Mouse (Mus musculus): ENCODE measurements around the gene Mrpl18. TPM values are rescaled to one million over a fixed set of nuclear protein-coding genes. Genes with fewer than 3 reads are reported as not detected.
"Not testable (repeated sequence)": the region's sequence is repeated elsewhere in the genome, so short reads cannot be mapped to it uniquely, and the experiment has no call there.

The Mrpl18 gene
- total RNA-seq, 2 experiments from 2014 or later = 86.5 to 135 TPM

DNA sequence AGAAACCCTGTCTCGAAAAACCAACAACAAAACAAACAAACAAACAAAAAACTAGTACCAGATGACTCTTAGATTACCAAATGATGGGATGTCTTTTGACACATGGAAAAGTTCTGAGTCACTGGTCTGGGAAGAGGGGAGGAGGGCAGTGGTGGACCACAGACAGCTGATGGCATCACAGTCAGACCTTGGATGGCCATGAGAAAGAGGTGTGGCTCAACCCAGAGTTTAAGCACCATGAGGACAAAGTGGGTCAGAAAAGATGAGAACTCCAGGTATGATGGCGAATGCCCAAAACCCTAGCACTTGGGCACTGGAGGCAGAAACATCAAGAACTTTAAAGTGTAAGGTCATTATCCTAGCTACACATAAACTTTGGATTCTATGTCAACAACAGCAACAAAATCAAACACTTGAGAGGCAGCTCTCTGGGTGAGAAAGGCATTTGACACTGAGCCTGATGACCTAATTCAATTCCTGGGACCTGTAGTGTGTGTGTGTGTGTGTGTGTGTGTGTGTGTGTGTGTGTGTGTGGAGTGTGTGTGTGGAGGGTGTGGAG lies 21.3 kb upstream of the Mrpl18 start:
- DNase-seq = no peak
- intact Hi-C loops (cut with DNase I) = no loop called here
- Histone ChIP-seq H3K27ac (no peak overlapping the region), H3K4me3 (no peak overlapping the region)
- TF ChIP-seq CTCF (IDR thresholded peaks at IDR 0.05) = no peak

DNA sequence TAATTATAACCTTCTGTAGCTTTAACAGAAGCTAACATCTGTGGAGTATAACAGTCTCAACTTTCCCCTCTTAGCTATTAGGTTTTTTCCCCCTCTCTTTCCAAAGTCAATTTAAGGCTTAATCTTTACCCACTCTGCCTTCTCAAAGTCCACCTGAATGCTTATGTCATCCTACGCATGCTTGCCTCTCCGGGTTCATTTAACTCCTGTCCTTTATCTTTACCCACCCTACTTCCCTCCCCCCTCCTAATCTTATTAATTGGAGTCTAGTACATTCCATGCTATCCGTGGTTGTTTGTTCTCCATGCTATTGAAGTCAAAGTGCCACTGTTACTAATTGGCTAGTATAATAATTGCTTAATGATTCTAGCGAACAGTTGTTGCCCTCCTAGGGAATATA lies 19.6 kb upstream of the Mrpl18 start:
- intact Hi-C loops (cut with DNase I) = no loop called here
- no peak for TF ChIP-seq CTCF (IDR thresholded peaks at IDR 0.05)
- Histone ChIP-seq H3K4me3 (no peak overlapping the region), H3K27ac (no peak overlapping the region)
- no peak for DNase-seq

DNA sequence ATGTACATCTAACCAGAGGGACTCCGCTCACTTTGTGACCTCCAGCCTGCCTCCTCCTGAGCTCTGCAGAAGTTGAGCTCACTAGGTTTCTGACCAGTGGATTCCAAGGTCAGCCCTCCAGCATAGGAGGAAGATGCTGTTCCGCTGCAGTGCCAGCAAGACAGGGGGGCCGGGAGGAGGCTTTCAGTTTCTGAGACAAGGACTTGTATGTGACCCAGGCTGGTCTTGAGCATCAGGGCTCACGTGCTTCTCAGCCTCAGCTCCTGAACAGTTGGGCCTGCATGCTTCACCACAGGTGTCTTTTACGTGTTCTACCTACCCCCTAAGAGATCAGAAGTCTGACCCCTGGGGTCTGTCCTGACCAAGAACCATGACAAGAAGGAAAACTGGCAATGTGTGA lies 15.4 kb upstream of the Mrpl18 start:
- intact Hi-C loops (cut with DNase I) = not testable (repeated sequence)

DNA sequence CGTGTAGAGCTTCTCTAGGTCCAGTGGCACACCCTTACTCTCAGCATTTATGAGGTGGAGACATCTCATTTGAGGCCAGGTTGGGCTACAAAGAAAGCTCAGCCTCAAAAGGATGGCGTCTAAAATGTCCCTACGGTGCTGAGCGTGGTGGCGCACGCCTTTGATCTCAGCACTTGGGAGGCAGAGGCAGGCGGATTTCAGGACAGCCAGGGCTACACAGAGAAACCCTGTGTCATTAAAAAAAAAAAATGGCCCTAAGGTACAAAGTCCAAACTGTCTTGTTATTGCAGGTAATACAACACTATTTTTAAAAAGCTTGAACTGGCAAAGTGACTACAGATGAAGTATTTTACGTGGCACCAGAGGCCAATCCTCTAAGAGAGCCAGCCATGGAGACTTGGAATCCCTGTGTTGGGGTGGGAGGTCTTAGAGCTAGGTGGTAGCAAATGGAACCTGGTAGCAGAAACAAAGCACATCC lies 9.6 kb upstream of the Mrpl18 start:
- no peak for TF ChIP-seq CTCF (IDR thresholded peaks at IDR 0.05)
- H3K27ac ChIP-seq = no peak overlapping the region
- intact Hi-C loops (cut with DNase I) = no loop called here
- H3K4me3 ChIP-seq = no peak overlapping the region
- no peak for DNase-seq

More for the DNA sequence above, 15.4 kb upstream of the Mrpl18 start:
- not testable (repeated sequence) for H3K27ac ChIP-seq, H3K4me3 ChIP-seq, DNase-seq

DNA sequence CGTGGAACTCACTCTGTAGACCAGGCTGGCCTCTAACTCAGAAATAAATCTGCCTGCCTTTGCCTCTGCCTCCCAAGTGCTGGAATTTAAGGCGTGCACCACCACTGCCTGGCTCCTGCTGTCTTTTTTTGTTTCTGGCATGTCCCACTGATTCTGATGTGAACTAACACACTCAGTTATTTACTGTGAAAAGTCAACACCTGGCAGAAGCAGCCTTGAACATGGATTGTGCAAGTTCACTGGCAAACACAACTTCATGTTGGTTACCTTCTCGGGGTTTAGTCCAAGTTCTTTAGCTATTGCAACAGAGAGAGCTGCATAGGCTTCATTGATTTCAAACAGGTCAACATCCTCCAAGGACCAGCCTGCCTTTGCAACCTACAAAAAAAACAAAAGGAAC lies 8.9 kb upstream of the Mrpl18 start:
- DNase-seq = no peak
- H3K27ac ChIP-seq = no peak overlapping the region
- intact Hi-C loops (cut with DNase I) = no loop called here
- no peak overlapping the region for H3K4me3 ChIP-seq
- TF ChIP-seq CTCF (IDR thresholded peaks at IDR 0.05) = no peak

DNA sequence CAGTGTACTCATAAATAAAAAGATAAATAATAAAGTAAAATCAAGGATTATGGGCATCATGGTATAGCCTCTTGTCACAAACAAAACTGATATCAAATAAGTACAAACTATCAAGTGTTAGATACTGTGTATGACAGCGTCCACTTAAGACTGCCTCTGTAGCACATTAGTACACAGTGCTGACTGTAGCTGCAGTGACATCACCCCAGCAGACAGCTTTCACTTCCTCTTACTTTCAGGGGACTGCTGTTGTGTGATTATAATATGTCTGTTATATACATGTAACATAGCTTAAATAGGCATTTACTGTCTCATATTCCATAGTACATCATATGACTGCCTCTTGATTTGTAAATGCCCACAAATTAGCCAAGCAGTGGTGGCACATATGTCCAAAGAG lies 4.9 kb upstream of the Mrpl18 start:
- no peak overlapping the region for H3K4me3 ChIP-seq
- H3K27ac ChIP-seq = no peak overlapping the region
- no peak for TF ChIP-seq CTCF (IDR thresholded peaks at IDR 0.05)
- intact Hi-C loops (cut with DNase I) = no loop called here
- DNase-seq = no peak

DNA sequence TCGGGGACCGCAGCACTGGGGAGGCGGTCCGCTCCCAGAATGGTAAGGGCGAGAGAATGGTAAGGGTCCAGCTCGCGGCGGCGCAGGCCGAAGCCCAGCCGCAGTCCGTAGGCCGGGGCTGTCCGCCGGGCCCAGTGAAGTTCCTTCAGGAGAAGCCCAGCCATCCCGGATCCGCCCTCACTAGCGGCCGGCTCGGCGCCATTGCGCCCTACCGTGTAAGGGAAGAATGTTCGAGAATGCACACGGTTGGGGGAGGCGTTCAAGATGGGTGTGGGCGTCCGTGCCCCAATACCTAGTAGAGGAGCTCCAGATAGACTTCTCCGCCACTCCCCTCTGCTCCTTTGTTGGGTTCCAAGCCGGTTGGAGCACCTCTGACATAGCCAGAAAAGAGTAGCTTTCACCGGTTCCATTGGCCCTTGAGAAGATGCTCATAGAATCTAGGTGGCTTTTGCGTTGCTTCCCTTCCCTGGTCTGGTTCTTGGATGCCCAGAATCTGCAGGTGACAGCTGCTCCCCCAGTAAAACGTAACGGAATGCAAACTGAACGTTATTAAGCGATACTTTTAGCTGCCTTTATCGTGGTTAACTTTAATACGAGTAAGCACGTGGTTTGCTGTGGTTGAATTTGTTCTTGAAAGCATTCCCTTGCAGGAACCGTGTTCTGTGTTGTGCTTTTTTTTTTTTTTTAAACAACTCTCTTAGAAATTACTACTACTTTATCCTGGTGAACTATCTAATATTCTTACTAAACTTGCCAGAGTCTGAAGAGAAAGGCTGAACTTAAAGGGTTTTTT lies 639 bp upstream of the Mrpl18 start:
- peak overlapping the region; percentile 94 for H3K27ac ChIP-seq
- no peak for DNase-seq
- intact Hi-C loops (cut with DNase I) = loop anchor here (5.0 kb wide), 1 partner anchor 76 kb away; the partner anchor contains the start of gene Wtap
- no peak for TF ChIP-seq CTCF (IDR thresholded peaks at IDR 0.05)
- peak overlapping the region; percentile 100 for H3K4me3 ChIP-seq

DNA sequence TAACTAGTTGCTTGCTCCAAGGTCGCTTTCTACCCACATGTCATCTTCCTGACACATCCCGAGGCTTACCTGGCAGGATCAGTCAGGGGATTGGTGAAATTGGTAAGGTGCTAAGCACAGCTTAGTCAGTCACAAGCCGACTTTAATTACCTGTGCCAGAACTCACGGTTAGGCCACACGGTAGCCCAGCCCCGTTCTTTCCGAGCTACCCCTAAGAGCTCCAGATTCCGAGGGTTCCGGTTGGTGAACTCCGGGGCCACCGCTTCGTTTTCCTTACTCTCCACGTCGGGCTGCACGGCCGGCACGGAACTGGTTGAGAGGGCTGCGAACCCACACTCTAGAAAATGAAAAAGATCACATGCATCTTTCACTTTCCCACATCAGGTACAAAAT lies 661 bp downstream of the Mrpl18 start, which contains the start of gene Tcp1:
TSS of gene Tcp1 (plus strand) at position 214 of the 393 bp plus-strand sequence.
- no peak for TF ChIP-seq CTCF (IDR thresholded peaks at IDR 0.05)
- Histone ChIP-seq H3K4me3 (peak within 1 kb of the TSS; percentile 100), H3K27ac (peak within 1 kb of the TSS; percentile 94)
- intact Hi-C loops (cut with DNase I) = loop anchor here (5.0 kb wide), 1 partner anchor 77 kb away; the partner anchor contains the start of gene Wtap
- no peak for DNase-seq

DNA sequence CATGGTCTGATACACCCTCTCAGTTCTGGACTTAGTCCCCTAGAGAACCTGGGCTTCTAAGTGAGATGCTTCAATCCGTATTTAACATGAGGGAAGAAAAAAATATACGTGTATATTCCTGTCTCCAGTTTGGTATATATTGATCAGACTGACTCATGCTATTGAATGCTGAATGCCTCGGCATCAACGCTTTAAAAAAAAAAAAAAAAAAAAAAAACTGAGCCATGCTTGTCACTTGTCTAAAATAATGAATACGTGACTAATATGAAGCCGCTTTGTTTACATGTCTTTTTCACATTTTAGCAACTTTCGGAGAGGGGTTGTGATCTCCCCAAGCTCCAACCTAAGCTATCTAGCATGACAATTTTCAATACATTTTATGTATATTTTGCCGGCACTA lies 5.8 kb downstream of the Mrpl18 start:
- Histone ChIP-seq H3K27ac (no peak overlapping the region), H3K4me3 (no peak overlapping the region)
- no peak for TF ChIP-seq CTCF (IDR thresholded peaks at IDR 0.05)
- no peak for DNase-seq
- intact Hi-C loops (cut with DNase I) = no loop called here

DNA sequence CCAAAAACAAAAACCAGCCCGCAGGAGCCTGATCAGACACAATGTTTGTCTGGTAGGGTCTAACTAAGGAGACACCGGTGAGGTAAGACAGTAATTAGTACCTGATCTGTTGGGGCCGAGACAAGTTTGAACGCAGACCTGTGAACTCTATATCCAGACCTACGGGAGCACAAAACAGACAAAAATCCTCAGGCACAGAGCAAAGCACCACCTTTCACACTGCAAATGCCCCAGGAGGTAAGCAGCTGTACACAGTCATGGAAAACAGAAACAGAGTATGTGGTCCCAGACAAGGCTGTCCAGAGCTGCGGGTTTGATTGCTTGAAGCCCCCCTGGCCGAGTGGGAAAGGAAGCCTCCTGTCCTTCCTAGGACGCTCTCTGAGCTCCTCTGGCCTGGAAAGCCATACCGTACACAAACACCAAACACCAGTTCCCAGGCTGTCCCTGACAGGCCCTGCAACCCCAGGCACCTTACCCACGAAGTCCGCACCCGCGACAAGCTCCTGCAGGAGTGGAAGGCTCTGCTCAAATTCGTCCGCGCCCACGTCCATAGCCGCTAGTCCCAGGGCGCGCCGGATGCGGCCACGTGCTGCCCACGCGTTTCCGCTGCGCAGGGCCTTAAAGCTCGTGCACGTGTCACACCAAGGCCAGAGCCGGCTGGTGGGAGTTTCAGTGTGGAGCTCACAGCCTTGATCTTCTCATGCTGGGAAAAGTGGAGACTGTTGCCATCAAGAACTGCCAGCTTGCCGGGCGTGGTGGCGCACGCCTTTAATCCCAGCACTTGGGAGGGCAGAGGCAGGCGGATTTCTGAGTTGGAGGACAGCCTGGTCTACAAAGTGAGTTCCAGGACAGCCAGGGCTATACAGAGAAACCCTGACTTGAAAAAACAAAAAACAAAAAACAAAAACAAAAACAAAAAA lies 6.5 kb downstream of the Mrpl18 start, which contains the start of gene Pnldc1:
TSS of gene Pnldc1 (minus strand) at position 870 of the 920 bp plus-strand sequence.
- Histone ChIP-seq H3K27ac (no peak within 1 kb of the TSS), H3K4me3 (no peak within 1 kb of the TSS)
- no peak for DNase-seq
- no peak for TF ChIP-seq CTCF (IDR thresholded peaks at IDR 0.05)
- intact Hi-C loops (cut with DNase I) = no loop called here

DNA sequence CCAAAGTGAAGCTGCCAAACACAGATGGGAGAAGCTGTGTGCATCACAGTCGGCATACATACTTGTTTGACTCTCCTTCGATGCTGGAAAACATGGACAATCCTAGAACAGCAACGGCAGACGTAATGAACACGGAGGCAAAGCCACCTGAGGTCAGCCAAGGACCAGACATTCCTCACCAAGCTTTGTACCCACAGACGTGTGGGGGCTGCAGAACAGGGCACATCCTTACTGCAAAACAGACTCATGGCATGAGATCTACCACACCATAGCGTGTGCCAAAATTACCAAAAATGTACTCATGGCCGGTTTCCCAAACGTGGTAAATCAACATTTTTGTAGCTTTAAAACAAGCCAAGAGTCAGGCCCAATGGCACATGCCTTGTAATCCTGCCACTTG lies 9.7 kb downstream of the Mrpl18 start:
- no peak overlapping the region for H3K4me3 ChIP-seq
- intact Hi-C loops (cut with DNase I) = no loop called here
- no peak for DNase-seq
- no peak for TF ChIP-seq CTCF (IDR thresholded peaks at IDR 0.05)
- H3K27ac ChIP-seq = no peak overlapping the region

DNA sequence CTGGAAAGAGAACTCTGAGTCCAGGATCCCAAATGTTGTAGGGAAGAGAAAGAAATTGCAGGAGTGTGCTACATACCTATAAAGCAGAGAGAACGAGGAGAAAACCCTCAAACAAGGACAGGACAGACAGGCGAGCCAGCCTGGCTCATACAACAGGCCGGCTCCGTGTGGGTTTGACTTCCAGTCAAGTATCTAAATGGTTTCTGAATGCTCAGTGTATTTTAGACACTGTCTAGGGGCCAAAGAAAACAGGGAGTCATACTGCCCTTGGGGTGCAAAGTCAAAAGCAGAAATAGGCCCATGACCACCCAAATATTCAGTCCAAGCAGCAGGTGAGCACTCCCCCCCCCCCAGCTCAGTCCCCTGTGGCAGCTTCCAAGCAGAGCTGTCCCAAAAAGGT lies 10.3 kb downstream of the Mrpl18 start:
- no peak overlapping the region for H3K27ac ChIP-seq
- no peak for TF ChIP-seq CTCF (IDR thresholded peaks at IDR 0.05)
- intact Hi-C loops (cut with DNase I) = no loop called here
- DNase-seq = no peak
- H3K4me3 ChIP-seq = no peak overlapping the region
